Mouse (Mus musculus) bone marrow, adult 2 months (tissue): ENCODE measurements around the gene Rtp1. TPM values are rescaled to one million over a fixed set of nuclear protein-coding genes. Genes with fewer than 3 reads are reported as not detected.
A peak's percentile ranks its signal among the peaks of the same experiment; 100 is the strongest.

Experiments
- H3K27ac ChIP-seq: fragments of 200-500 bp; 2 replicates; pipeline ENCODE4 v1.5.1; 2012; ENCODE audit warnings: low read depth, mild to moderate bottlenecking, control low read depth, inconsistent platforms, low read length; ENCODE audit not compliant: control insufficient read depth, poor library complexity, insufficient read depth
- H3K4me1 ChIP-seq: fragments of 200-500 bp; 2 replicates; pipeline ENCODE4 v1.6.1; 2011; ENCODE audit warnings: low read length; ENCODE audit not compliant: control insufficient read depth, insufficient read depth
- H3K4me3 ChIP-seq: fragments of 200-500 bp; replicated peaks from 2 replicates; pipeline ENCODE3; 2011; ENCODE audit warnings: mild to moderate bottlenecking, low read depth, low read length, control low read depth; ENCODE audit not compliant: control insufficient read depth
- CTCF ChIP-seq: fragments of 200-500 bp; IDR thresholded peaks from 2 replicates; pipeline ENCODE4 v1.5.1; 2011; ENCODE audit warnings: low read length, control low read depth; ENCODE audit not compliant: control insufficient read depth, insufficient read depth
- POLR2A ChIP-seq: fragments of 200-500 bp; IDR thresholded peaks from 2 replicates; pipeline ENCODE4 v1.6.1; 2011; ENCODE audit warnings: low read depth, mild to moderate bottlenecking, control low read depth, low read length, borderline replicate concordance; ENCODE audit not compliant: control insufficient read depth
- WGBS: fragments of 180-500 bp; shearing (Covaris S2); methylation state at CpG from one replicate; pipeline ENCODE4 v1.1.7; 2018; 5-methylcytosine and 5-hydroxymethylcytosine counted together
- polyA plus RNA-seq: library from polyadenylated mRNA; stranded (reverse); fragments of >200 nt; gene quantifications from 2 replicates; pipeline ENCODE4 v1.2.4, GENCODE M21; 2011; ENCODE audit warnings: low replicate concordance; ENCODE audit not compliant: missing spikeins, insufficient read depth, insufficient read length

The Rtp1 gene
- polyA plus RNA-seq, 1 experiment, result not detected

DNA sequence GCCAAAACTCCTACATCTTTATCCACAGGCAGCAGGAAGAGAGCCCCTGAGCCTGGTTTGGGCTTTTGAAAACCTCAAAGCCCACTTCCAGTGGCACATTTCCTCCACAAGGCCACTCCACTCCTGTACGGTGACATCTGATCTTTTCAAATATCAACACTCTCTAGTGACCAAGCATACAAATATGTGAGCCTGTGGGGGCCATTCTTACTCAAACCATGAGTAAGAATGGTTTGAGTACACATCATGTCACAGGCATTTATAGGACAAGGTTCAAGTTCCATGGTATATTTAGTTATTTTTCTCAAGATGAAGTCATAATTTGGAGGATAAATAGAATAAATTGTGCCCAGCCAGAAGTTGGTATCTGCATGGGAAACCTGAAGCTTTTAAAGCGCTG is 21.0 kb downstream of the Rtp1 start:
- TF ChIP-seq POLR2A (no peak), CTCF (no peak)
- 44% methylated on average over 2 of the region's 2 CpGs for WGBS
- no peak overlapping the region for H3K27ac ChIP-seq
- H3K4me3 ChIP-seq, result no peak overlapping the region
- H3K4me1 ChIP-seq, result no peaks in the 10 kb centered on the region

- TF ChIP-seq CTCF (no peak), POLR2A (no peak)
- Histone ChIP-seq H3K27ac (no peak overlapping the region), H3K4me1 (no peaks in the 10 kb centered on the region), H3K4me3 (no peak overlapping the region)
- WGBS, result 76% methylated on average over 4 of the region's 4 CpGs
Measured at GRCm38 (mm10) chr16:23450816-23451215, 21.9 kb downstream of the Rtp1 start.

DNA sequence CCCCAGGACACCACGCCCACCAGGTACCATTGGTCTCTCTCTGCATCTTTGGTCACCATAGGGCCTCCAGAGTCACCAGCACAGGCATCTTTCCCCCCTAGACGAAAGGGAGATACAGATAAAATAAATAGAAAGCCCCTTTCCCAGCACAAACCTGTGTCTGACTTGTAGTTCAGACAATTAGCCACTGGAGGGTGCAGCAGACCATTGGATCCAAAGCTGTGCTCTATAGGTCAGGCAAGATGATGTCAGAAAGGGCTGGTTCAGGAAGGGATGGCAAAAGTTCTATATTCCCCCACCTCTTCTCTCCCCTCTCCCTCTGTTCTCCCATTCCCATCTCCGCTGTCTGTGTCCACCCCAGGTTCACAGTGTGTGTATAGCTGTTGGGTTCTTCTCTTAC is 23.5 kb downstream of the Rtp1 start:
- no peak overlapping the region for H3K4me3 ChIP-seq
- H3K27ac ChIP-seq, result no peak overlapping the region
- 25% methylated on average over 3 of the region's 3 CpGs for WGBS
- no peak for TF ChIP-seq POLR2A
- TF ChIP-seq CTCF, result peak; percentile 31; the same call in 1 of the 2 replicates
- H3K4me1 ChIP-seq, result no peaks in the 10 kb centered on the region

DNA sequence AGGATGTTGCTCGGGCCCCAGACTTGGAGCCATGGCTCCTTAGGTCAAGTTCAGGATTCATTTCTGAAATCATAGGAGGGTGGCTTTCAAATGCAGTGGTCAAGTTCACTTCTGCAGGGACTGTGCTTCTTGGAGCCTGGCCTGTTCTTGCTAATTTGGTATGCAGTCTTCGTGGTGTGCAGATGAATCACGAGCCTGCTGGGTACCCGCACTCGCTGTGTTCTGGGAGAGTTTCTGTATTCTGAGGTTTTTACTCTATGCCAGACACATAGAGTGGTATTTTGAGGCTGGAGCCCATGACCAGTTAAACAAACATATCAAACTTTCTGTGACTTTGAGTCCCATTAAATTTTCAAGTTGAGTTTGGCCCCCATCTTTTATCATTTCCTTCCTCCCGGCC is 25.4 kb downstream of the Rtp1 start:
- no peaks in the 10 kb centered on the region for H3K4me1 ChIP-seq
- H3K27ac ChIP-seq, result no peak overlapping the region
- no peak for TF ChIP-seq CTCF
- no peak for TF ChIP-seq POLR2A
- no peak overlapping the region for H3K4me3 ChIP-seq
- WGBS, result 36% methylated on average over 6 of the region's 6 CpGs

GRCm38 (mm10) chr16:23456534-23456933 is 27.6 kb downstream of the Rtp1 start:
- H3K27ac ChIP-seq, result no peak overlapping the region
- WGBS, result 79% methylated on average over 3 of the region's 3 CpGs
- H3K4me3 ChIP-seq, result no peak overlapping the region
- H3K4me1 ChIP-seq, result no peaks in the 10 kb centered on the region
- no peak for TF ChIP-seq POLR2A
- TF ChIP-seq CTCF, result no peak

DNA sequence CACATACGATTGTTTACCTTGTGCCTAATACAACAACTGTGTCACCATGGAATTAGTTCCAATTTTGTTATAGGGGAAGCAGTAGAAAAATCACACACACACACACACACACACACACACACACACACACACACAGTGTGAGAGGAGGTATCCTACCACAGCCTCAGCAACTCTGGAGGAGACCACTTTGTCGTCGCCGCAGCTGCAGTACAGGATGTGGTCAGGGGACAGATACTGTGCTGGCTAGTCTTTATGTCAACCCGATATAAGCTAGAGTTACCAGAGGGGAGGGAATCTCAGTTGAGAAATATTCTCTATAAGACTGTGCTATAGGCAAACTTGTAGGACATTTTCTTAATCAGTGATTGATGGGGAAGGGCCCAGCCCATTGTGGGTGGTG is 28.4 kb downstream of the Rtp1 start:
- no peak for TF ChIP-seq CTCF
- TF ChIP-seq POLR2A, result no peak
- 25% methylated on average over 5 of the region's 5 CpGs for WGBS
- no peaks in the 10 kb centered on the region for H3K4me1 ChIP-seq
- no peak overlapping the region for H3K27ac ChIP-seq
- no peak overlapping the region for H3K4me3 ChIP-seq

DNA sequence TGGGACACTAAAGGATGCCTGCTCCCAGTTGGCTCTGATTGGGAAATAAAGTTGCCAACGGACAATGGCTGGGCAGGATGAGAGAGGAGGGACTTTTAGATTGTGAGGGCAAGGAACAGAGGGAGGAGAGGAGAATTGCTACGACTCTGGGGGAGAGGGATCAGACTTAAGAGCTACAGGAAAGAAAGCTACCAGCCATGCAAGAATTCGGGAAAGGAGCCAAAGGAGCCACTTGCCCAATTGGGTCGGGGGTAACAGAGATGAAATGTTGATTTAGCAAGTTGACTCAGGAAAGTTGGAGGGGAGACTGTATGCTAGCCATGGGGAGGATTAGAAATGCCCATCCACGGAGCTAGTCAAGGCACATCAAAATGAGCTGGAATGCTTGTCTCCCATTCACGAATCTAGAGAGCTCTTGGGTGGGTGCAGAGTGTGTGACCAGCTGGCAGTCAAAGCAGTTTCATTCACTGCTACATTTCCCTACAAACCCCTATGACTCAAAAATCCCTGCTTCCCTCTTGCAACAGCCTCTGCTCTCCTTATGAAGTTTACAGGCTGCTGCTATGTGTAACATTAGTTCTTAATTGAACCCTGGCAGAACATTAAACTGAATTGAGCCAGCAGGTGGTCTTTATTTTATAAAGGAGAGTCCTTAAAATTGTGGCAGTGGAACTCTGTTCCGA is 30.1 kb downstream of the Rtp1 start:
- H3K4me1 ChIP-seq, result no peaks in the 10 kb centered on the region
- no peak overlapping the region for H3K27ac ChIP-seq
- WGBS, result 61% methylated on average over 7 of the region's 7 CpGs
- no peak overlapping the region for H3K4me3 ChIP-seq
- no peak for TF ChIP-seq POLR2A
- no peak for TF ChIP-seq CTCF

- H3K4me3 ChIP-seq, result no peak overlapping the region
- no peak overlapping the region for H3K27ac ChIP-seq
- WGBS, result 77% methylated on average over 4 of the region's 4 CpGs
- TF ChIP-seq CTCF (no peak), POLR2A (no peak)
- H3K4me1 ChIP-seq, result no peaks in the 10 kb centered on the region
Measured at GRCm38 (mm10) chr16:23463671-23464347, 34.9 kb downstream of the Rtp1 start.
